Mouse (Mus musculus): ENCODE results near the gene Tbc1d9b. TPM values are rescaled to one million over a fixed set of nuclear protein-coding genes. Genes with fewer than 3 reads are reported as not detected.

The Tbc1d9b gene
- polyA plus RNA-seq (2014; fragmentation: Illumina TruSeq; extraction: RNeasy Lipid Tissue Mini Kit (QIAGEN cat#74804); ENCODE audit: low read depth, low replicate concordance) = 59.2 TPM

DNA sequence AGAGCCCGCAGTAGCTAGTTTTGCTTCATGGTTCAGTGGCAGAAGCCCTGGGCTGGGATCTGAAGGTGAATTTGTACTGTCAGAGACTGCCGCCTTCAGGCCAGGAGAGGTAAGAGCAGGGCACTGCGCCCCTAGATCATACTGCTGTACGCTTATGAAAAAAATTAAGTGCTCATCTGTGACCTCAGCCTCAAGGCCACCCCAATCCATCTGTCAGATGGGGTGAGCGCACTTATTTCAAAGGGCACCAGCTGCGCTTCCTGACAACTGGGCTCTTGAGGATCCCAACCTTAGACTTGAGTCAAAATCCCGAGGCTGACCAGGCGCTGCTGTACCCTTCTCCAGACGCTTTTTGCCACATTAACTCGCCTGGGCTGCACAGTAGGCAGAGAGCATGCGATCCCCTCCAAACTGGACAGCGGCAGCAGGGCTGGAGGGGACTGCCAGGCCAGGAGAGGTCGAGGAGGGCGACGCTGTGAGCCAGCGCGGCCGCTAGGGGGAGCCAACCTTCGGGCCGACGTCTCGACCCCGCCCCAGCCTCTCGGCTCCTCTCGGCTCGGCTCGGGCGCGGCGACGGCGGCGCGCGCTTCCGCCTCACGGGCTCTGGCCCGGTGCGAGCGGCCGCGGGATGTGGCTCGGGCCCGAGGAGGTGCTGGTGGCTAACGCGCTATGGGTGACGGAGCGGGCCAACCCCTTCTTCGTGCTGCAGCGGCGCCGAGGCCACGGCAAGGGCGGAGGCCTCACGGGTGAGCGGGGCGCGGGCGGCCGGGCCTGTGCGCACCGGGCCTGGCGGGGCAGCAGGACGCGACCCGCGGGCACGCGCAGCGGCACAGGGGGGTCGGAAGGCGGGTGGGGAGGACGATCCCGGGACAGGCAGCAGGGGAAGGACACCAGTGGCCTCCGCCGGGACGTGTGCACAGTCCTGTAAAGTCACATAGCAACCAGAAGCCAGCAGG, at the start of gene Tbc1d9b:
Tbc1d9b (plus strand) TSS at position 586 of the 956 bp plus-strand sequence.

DNA sequence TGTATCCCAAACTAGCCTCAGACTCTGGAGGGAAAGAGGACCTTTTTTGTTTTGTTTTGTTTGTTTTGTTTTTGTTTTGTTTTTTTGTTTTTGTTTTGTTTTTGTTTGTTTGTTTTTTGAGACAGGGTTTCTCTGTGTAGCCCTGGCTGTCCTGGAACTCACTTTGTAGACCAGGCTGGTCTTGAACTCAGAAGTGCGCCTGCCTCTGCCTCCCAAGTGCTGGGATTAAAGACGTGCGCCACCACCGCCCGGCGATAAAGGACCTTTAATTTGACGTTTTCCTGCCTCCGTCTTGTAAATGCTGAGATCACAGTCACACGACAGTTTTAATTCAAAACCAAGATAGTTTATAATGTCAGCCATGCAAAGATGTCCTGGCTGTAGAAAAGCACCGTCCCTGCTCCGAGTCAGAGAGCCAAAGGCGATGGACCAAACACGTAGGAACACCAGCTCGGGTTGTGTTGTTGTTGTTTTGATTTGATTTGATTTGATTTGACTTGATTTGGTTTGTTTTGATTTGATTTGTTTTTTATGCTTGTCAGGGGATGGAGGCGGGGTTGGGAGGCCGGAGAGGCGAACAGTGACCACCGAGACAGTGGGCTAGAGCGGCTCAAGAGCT, 43.0 kb downstream of the Tbc1d9b start, which contains the start of gene Mrnip:
Mrnip (plus strand) TSS at position 334 of the 619 bp plus-strand sequence.

DNA sequence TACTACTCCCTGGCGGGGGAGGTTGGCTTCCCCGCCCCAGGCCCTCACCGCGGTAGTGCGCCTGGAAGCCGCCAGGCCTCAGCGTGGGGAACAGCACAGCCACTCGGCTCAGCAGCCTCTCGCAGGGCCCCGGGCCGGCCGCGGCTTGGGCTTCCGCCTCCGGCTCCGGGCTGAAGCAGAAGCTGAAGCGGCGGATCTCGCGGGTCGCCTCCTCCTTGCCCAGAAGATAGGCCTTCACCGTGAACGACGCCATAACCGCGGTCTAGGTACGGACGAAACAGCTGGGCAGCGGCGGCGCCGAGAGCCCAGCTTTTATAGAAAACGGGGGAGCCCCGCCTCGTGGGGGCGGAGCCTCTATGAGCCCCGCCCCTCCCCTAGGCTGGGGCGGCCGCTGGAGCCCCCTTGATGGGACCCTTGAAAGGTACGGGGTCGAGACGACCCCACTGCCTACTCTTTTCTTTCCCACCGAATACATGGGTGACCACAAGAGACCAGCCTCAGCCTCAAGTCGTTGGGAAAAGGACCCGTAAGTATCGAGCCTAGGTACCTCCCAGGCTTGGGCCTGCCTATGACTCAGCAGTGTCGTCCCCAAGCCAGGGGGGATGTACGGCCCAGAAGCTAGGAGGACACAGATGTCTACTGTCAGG, 79.4 kb downstream of the Tbc1d9b start, which contains the start of the genes Sqstm1 and Mgat4b:
Sqstm1 (minus strand) TSS at position 323 of the 647 bp plus-strand sequence.
Mgat4b (plus strand) TSS at position 386 of the 647 bp plus-strand sequence.

Other genes with a start within 250 kb of the Tbc1d9b start
- gene Rasgef1c, start 229.6 kb upstream of the Tbc1d9b start, polyA plus RNA-seq (2014; fragmentation: Illumina TruSeq; extraction: RNeasy Lipid Tissue Mini Kit (QIAGEN cat#74804); ENCODE audit: low read depth, low replicate concordance) = 0.22 TPM
- 91.5 TPM for gene Rnf130, start 106.0 kb upstream of the Tbc1d9b start, polyA plus RNA-seq (2014; fragmentation: Illumina TruSeq; extraction: RNeasy Lipid Tissue Mini Kit (QIAGEN cat#74804); ENCODE audit: low read depth, low replicate concordance)
- gene Mrnip, start 43.0 kb downstream of the Tbc1d9b start, polyA plus RNA-seq (2014; fragmentation: Illumina TruSeq; extraction: RNeasy Lipid Tissue Mini Kit (QIAGEN cat#74804); ENCODE audit: low read depth, low replicate concordance) = 9.0 TPM
- gene Sqstm1, start 79.4 kb downstream of the Tbc1d9b start, polyA plus RNA-seq (2014; fragmentation: Illumina TruSeq; extraction: RNeasy Lipid Tissue Mini Kit (QIAGEN cat#74804); ENCODE audit: low read depth, low replicate concordance) = 288 TPM
- 57.2 TPM for gene Mgat4b, start 79.5 kb downstream of the Tbc1d9b start, polyA plus RNA-seq (2014; fragmentation: Illumina TruSeq; extraction: RNeasy Lipid Tissue Mini Kit (QIAGEN cat#74804); ENCODE audit: low read depth, low replicate concordance)
- gene Ltc4s, start 107.2 kb downstream of the Tbc1d9b start, polyA plus RNA-seq (2014; fragmentation: Illumina TruSeq; extraction: RNeasy Lipid Tissue Mini Kit (QIAGEN cat#74804); ENCODE audit: low read depth, low replicate concordance) = 43.6 TPM
- gene Maml1, start 160.9 kb downstream of the Tbc1d9b start, polyA plus RNA-seq (2014; fragmentation: Illumina TruSeq; extraction: RNeasy Lipid Tissue Mini Kit (QIAGEN cat#74804); ENCODE audit: low read depth, low replicate concordance) = 12.7 TPM
- gene Canx, start 194.3 kb downstream of the Tbc1d9b start, polyA plus RNA-seq (2014; fragmentation: Illumina TruSeq; extraction: RNeasy Lipid Tissue Mini Kit (QIAGEN cat#74804); ENCODE audit: low read depth, low replicate concordance) = 304 TPM
- gene Cby3, start 223.1 kb downstream of the Tbc1d9b start, polyA plus RNA-seq (2014; fragmentation: Illumina TruSeq; extraction: RNeasy Lipid Tissue Mini Kit (QIAGEN cat#74804); ENCODE audit: low read depth, low replicate concordance) = 3.1 TPM
- gene Hnrnph1, start 245.6 kb downstream of the Tbc1d9b start, polyA plus RNA-seq (2014; fragmentation: Illumina TruSeq; extraction: RNeasy Lipid Tissue Mini Kit (QIAGEN cat#74804); ENCODE audit: low read depth, low replicate concordance) = 316 TPM